9 mouse cellular contexts compared by ENCODE assay signal in genomic region chr12:73708920-73709319, GRCm38 (mm10).
DNase-seq lines count a peak whose midpoint lies in the region; ATAC-seq and TF ChIP-seq lines count a peak whose summit lies in the region.
"Had no signal": no experiment of that assay in that cellular context is flagged by ENCODE, and none has a peak within 500 bp of the region (broad histone marks: within the 10 kb centered on the region; RNA-seq: fewer than 3 reads in every experiment).

No protein-coding gene starts in this region.

- no peaks in the 10 kb centered on the region for H3K4me1 ChIP-seq in lung, embryonic 16.5 days (replicated peaks; ENCODE audit: control insufficient read depth, insufficient read depth, low read length)

- peak; percentile 76 for TF ChIP-seq CTCF in layer of hippocampus, adult 2 months (conservative IDR thresholded peaks at IDR 0.05)

- H3K36me3 ChIP-seq in lung, embryonic 16.5 days (ENCODE audit: control insufficient read depth, insufficient read depth, low read length), result no peaks in the 10 kb centered on the region

- no peaks in the 10 kb centered on the region for H3K27me3 ChIP-seq in lung, embryonic 16.5 days (ENCODE audit: control insufficient read depth, insufficient read depth, low read depth, low read length)

- peak; percentile 32 for DNase-seq in A20 (ENCODE audit: low read depth, low spot score)
- DNase-seq in cerebellum, adult 11 months, result peak; percentile 66
- DNase-seq in forelimb bud, embryonic 11.5 days (ENCODE audit: low read depth, low spot score), result peak; percentile 52
- DNase-seq in heart, postnatal 25 days (ENCODE audit: low spot score), result peak; percentile 46
- peak; percentile 55 to 72 for DNase-seq in layer of hippocampus, adult 2 months (ENCODE audit: low spot score in 2 of 2)
- peak; percentile 75 for DNase-seq in ovary, postnatal 36 days (ENCODE audit: low spot score)

- peak; percentile 93 for ATAC-seq in lung, embryonic 16.5 days (ENCODE audit: low read depth)
- no peak for ATAC-seq in inflammation-experienced regulatory T-cells, adult 6 months

- peak overlapping the region; percentile 5; the same call in 1 of the 2 replicates for H3K27ac ChIP-seq in layer of hippocampus, adult 2 months
- H3K27ac ChIP-seq in lung, embryonic 16.5 days (ENCODE audit: low read length), result no peak overlapping the region
- H3K27ac ChIP-seq: macrophage had no signal

- H3K4me3 ChIP-seq in layer of hippocampus, adult 2 months, result no peak overlapping the region
- no peak overlapping the region for H3K4me3 ChIP-seq in lung, embryonic 16.5 days (ENCODE audit: low read length)

- no peak overlapping the region for H3K4me2 ChIP-seq in lung, embryonic 16.5 days (ENCODE audit: low read depth, low read length)

- H3K9ac ChIP-seq in lung, embryonic 16.5 days (ENCODE audit: low read length), result no peak overlapping the region

- 12% methylated on average over 8 of the region's 8 CpGs for WGBS in lung, embryonic 16.5 days

- intact Hi-C loops in heart, postnatal 25 days (cut with DNase I), result loop anchor here (5.0 kb wide), 4 partner anchors 68 to 583 kb away; partner anchors contain the start of gene Gm49321

- H3K9me3 ChIP-seq in lung, embryonic 16.5 days (ENCODE audit: control insufficient read depth, low read length), result no peaks in the 10 kb centered on the region
